Mouse (Mus musculus): Measurements from ENCODE around the gene Ripor2.

GRCm38 (mm10) chr13:24714360-24714885 is 132.4 kb downstream of the Ripor2 start:
- TF ChIP-seq CTCF (conservative IDR thresholded peaks at IDR 0.05; ENCODE audit: low read length): no peak
- TF ChIP-seq NANOG (IDR thresholded peaks at IDR 0.05; ENCODE audit: borderline replicate concordance, low read length): no peak
- no peak for TF ChIP-seq POU5F1 (IDR thresholded peaks at IDR 0.05; ENCODE audit: borderline replicate concordance, low read length)
